Mouse (Mus musculus): ENCODE results near the gene Rnf40. TPM values are rescaled to one million over a fixed set of nuclear protein-coding genes. Genes with fewer than 3 reads are reported as not detected.

Rnf40 gene
- polyA plus RNA-seq, 1 experiment from 2014 or later = 67.7 TPM

DNA sequence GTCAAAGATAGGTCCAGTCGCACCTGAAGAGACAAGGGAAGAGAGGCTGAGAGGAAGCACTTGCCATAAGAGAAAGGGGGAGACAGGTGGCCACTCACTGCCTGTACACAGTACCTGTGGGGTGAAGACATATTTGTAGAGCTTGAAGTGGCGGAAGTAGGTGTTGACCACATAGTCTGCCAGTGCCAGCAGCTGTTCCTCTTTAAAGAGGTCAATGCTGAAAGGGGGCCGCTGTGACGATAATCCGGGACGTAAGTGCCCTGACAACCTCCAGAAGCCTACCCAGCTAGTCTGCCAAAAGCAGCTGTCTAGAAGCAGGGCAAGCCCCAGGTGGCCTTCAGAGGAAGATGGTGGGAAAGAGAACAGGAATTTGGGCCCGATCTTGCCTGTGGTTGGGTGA is 3.5 kb upstream of the Rnf40 start:
- no peak overlapping the region for H3K4me2 ChIP-seq
- no peak overlapping the region for H3K9ac ChIP-seq
- H3K4me3 ChIP-seq (replicated peaks) = no peak overlapping the region
- H3K27me3 ChIP-seq = no peaks in the 10 kb centered on the region
- H3K27ac ChIP-seq = no peak overlapping the region
- no peaks in the 10 kb centered on the region for H3K9me3 ChIP-seq
- H3K36me3 ChIP-seq (replicated peaks) = peaks cover 48% of the 10 kb centered on the region
- H3K4me1 ChIP-seq = peaks cover 18% of the 10 kb centered on the region
- no peak for ATAC-seq (ENCODE audit: low FRiP score)
- WGBS = 85% methylated on average over 7 of the region's 7 CpGs

DNA sequence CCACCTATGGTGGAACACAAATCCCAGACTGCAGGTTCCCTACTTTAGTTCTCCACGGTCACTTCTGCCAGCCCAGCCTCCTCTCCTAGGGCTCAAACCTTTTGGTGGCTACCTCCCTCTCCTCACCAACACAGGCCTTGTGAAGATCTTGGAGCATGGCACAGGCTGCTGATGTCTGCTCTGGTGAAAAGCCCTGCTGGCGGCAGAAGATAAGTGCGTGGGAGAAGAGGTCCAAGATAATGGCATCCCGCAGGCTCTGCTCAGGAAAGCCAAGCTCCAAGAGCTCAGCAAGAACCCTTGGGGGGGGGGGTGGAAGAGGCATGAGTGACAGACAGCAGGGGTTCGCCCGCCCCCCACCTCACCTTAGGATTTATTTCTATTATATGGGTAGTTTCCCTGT is 2.4 kb upstream of the Rnf40 start:
- peaks cover 50% of the 10 kb centered on the region for H3K36me3 ChIP-seq (replicated peaks)
- no peak overlapping the region for H3K4me3 ChIP-seq (replicated peaks)
- 91% methylated on average over 6 of the region's 6 CpGs for WGBS

DNA sequence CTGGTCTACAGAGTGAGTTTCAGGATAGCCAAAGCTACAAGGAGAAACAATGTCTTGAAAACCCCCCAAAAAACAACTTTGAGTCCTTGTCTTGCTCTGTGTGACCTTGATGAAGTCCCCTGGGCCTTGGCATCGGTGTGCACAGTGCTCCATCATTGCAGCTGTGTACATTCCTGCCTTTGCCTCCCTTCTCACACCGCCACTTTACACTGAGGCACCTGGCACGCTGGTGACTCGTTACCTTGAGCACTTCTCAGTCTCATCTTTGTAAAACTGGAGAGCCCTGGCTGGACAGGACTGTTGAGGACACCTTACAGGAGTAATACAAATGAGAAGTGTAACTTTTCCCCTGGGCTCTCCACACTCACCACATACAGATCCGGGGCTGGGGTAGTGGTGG is 1.4 kb upstream of the Rnf40 start:
- H3K27ac ChIP-seq = peak overlapping the region; percentile 84; the same call in 1 of the 2 replicates
- H3K9me3 ChIP-seq = no peaks in the 10 kb centered on the region
- peaks cover 55% of the 10 kb centered on the region for H3K36me3 ChIP-seq (replicated peaks)
- peaks cover 18% of the 10 kb centered on the region for H3K4me1 ChIP-seq
- peak overlapping the region; percentile 90 for H3K4me3 ChIP-seq (replicated peaks)
- ATAC-seq (ENCODE audit: low FRiP score) = no peak
- H3K27me3 ChIP-seq = no peaks in the 10 kb centered on the region
- H3K9ac ChIP-seq = peak overlapping the region; percentile 67; the same call in 1 of the 2 replicates
- 80% methylated on average over 5 of the region's 5 CpGs for WGBS
- peak overlapping the region; percentile 89 for H3K4me2 ChIP-seq

More for the DNA sequence above, 2.4 kb upstream of the Rnf40 start:
- H3K27ac ChIP-seq = no peak overlapping the region
- no peak for ATAC-seq (ENCODE audit: low FRiP score)
- H3K9me3 ChIP-seq = no peaks in the 10 kb centered on the region
- H3K27me3 ChIP-seq = no peaks in the 10 kb centered on the region
- H3K4me2 ChIP-seq = no peak overlapping the region
- H3K9ac ChIP-seq = no peak overlapping the region
- peaks cover 18% of the 10 kb centered on the region for H3K4me1 ChIP-seq

- peaks cover 18% of the 10 kb centered on the region for H3K4me1 ChIP-seq
- 7% methylated on average over 29 of the region's 29 CpGs for WGBS
- no peak for ATAC-seq (ENCODE audit: low FRiP score)
- peak overlapping the region; percentile 90 for H3K4me3 ChIP-seq (replicated peaks)
- H3K9me3 ChIP-seq = no peaks in the 10 kb centered on the region
- no peaks in the 10 kb centered on the region for H3K27me3 ChIP-seq
- peak overlapping the region; percentile 89 for H3K4me2 ChIP-seq
- peaks cover 55% of the 10 kb centered on the region for H3K36me3 ChIP-seq (replicated peaks)
- H3K27ac ChIP-seq = peak overlapping the region; percentile 59; the same call in 1 of the 2 replicates
- H3K9ac ChIP-seq = peak overlapping the region; percentile 76
Measured at GRCm38 (mm10) chr7:127588901-127589300, 334 bp downstream of the Rnf40 start.

DNA sequence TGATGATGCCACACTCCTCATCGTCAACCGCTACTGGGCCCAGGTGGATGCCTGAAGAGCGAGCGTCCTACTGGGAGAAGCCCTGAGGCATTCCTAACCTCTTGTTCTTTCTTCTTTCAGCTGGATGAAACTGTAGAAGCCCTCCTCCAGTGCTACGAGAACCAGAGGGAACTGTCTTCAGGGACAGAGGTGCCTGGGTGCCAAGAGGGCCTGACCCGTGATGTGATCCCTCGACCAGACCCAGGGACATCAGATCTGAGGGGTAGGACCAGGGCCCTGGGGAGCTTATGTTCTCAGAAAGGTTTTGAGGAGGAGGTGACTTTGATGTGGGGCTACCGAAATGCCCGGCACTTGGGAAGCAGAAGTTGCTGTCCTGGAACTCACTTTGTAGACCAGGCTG is 1.1 kb downstream of the Rnf40 start:
- H3K4me1 ChIP-seq = peaks cover 18% of the 10 kb centered on the region
- H3K36me3 ChIP-seq (replicated peaks) = peaks cover 55% of the 10 kb centered on the region
- H3K9me3 ChIP-seq = no peaks in the 10 kb centered on the region
- 93% methylated on average over 9 of the region's 9 CpGs for WGBS
- H3K4me2 ChIP-seq = peak overlapping the region; percentile 89
- H3K27ac ChIP-seq = no peak overlapping the region
- 0 out of 2 replicates have a peak overlapping the region, but pooled peaks have one; percentile 76 for H3K9ac ChIP-seq
- ATAC-seq (ENCODE audit: low FRiP score) = no peak
- no peaks in the 10 kb centered on the region for H3K27me3 ChIP-seq
- peak overlapping the region; percentile 90 for H3K4me3 ChIP-seq (replicated peaks)

- Histone ChIP-seq H3K4me1 (peaks cover 18% of the 10 kb centered on the region), H3K36me3 (replicated peaks) (peaks cover 64% of the 10 kb centered on the region), H3K27me3 (no peaks in the 10 kb centered on the region), H3K9me3 (no peaks in the 10 kb centered on the region), H3K4me3 (replicated peaks) (no peak overlapping the region), H3K27ac (no peak overlapping the region), H3K9ac (no peak overlapping the region), H3K4me2 (no peak overlapping the region)
- 95% methylated on average over 10 of the region's 10 CpGs for WGBS
- no peak for ATAC-seq (ENCODE audit: low FRiP score)
Measured at GRCm38 (mm10) chr7:127591108-127591507, 2.5 kb downstream of the Rnf40 start.

DNA sequence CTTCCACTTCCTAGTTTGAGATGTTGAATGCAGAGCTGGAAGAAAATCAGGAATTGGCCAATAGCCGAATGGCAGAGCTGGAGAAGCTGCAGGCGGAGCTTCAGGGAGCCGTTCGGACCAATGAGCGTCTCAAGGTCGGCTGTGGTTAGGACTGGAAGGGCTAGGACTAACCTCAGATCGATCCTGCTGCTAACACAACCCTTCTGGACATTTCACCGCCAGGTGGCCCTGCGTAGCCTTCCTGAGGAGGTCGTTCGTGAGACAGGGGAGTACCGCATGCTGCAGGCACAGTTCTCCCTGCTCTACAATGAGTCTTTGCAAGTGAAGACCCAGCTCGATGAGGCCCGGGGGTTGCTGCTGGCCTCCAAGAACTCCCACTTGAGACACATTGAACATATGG is 4.0 kb downstream of the Rnf40 start:
- Histone ChIP-seq H3K4me1 (peaks cover 11% of the 10 kb centered on the region), H3K4me2 (no peak overlapping the region), H3K27ac (no peak overlapping the region), H3K9me3 (no peaks in the 10 kb centered on the region), H3K9ac (no peak overlapping the region), H3K36me3 (replicated peaks) (peaks cover 79% of the 10 kb centered on the region), H3K27me3 (no peaks in the 10 kb centered on the region), H3K4me3 (replicated peaks) (no peak overlapping the region)
- WGBS = 92% methylated on average over 14 of the region's 14 CpGs
- no peak for ATAC-seq (ENCODE audit: low FRiP score)

DNA sequence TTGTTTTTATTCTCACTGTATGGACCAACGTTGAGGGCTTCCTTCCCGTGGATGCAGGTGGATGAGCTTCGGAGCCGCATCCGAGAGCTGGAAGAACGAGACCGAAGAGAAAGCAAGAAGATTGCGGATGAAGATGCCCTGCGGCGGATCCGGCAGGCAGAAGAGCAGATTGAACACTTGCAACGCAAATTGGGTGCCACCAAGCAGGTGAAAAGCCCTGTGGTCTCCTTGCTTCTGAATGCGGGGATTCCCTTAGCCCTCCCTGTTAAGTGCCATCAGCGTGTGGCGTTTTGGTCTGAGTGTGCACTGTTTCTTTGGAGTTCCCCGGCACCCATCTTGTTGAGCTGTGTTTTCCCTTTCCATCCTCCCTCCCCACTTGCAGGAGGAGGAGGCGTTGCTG is 8.2 kb downstream of the Rnf40 start:
- H3K27me3 ChIP-seq = no peaks in the 10 kb centered on the region
- H3K9me3 ChIP-seq = no peaks in the 10 kb centered on the region
- no peak overlapping the region for H3K4me3 ChIP-seq (replicated peaks)
- ATAC-seq (ENCODE audit: low FRiP score) = no peak
- no peak overlapping the region for H3K27ac ChIP-seq
- no peaks in the 10 kb centered on the region for H3K4me1 ChIP-seq
- WGBS = 97% methylated on average over 17 of the region's 17 CpGs
- no peak overlapping the region for H3K9ac ChIP-seq
- H3K4me2 ChIP-seq = no peak overlapping the region
- H3K36me3 ChIP-seq (replicated peaks) = peaks cover 99% of the 10 kb centered on the region

GRCm38 (mm10) chr7:127600612-127601011 is 12.0 kb downstream of the Rnf40 start:
- Histone ChIP-seq H3K36me3 (replicated peaks) (peaks cover 94% of the 10 kb centered on the region), H3K4me1 (no peaks in the 10 kb centered on the region), H3K9me3 (no peaks in the 10 kb centered on the region), H3K4me3 (replicated peaks) (no peak overlapping the region), H3K9ac (no peak overlapping the region), H3K27me3 (no peaks in the 10 kb centered on the region), H3K4me2 (no peak overlapping the region), H3K27ac (no peak overlapping the region)
- 95% methylated on average over 7 of the region's 7 CpGs for WGBS
- no peak for ATAC-seq (ENCODE audit: low FRiP score)

DNA sequence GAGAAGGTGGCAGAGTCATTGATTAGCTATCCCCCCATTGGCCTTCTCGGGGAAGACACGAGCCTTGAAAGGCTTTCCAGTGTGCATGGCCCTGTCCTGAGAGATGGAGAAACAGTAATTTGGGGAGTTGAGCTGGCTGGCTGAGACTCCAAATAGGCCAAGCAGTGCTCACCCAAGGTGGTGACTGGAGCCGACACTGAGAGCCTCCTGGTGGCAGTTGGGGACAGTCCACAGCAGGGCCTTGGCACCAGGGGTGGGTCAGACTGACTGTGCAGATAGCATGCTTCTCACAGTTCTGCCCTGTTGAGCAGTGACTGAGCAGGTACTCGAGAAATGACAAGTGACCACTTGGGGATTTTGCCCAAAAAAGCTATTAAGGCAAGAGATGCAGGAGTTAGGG is 13.2 kb downstream of the Rnf40 start:
- no peaks in the 10 kb centered on the region for H3K9me3 ChIP-seq
- peaks cover 91% of the 10 kb centered on the region for H3K36me3 ChIP-seq (replicated peaks)

DNA sequence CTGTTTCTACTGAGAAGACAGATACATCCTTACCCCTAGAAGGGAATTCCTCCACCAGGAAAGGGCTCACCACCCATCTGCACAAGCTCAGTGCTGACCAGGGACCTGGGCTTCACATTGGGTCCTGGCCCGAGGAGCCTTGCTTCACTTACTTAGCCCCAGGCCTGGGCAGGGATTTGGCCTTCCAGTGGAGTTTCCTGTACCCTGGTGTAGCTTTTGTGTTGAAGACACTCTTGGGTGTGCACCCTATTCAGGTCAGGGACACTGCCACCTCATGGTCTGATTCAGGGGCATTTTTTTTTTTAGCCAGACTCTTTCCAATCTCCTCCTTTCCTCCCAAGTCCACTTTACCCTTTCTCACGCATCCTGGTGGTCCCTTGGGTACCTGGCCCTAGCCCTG is 14.3 kb downstream of the Rnf40 start:
- Histone ChIP-seq H3K27ac (no peak overlapping the region), H3K4me2 (no peak overlapping the region), H3K9me3 (no peaks in the 10 kb centered on the region), H3K27me3 (no peaks in the 10 kb centered on the region), H3K4me3 (replicated peaks) (no peak overlapping the region), H3K4me1 (no peaks in the 10 kb centered on the region), H3K9ac (no peak overlapping the region), H3K36me3 (replicated peaks) (peaks cover 91% of the 10 kb centered on the region)
- 88% methylated on average over 2 of the region's 2 CpGs for WGBS
- no peak for ATAC-seq (ENCODE audit: low FRiP score)

More for the DNA sequence above, 13.2 kb downstream of the Rnf40 start:
- H3K4me3 ChIP-seq (replicated peaks) = no peak overlapping the region
- no peak overlapping the region for H3K4me2 ChIP-seq
- no peaks in the 10 kb centered on the region for H3K27me3 ChIP-seq
- no peaks in the 10 kb centered on the region for H3K4me1 ChIP-seq
- WGBS = 89% methylated on average over 4 of the region's 4 CpGs
- no peak for ATAC-seq (ENCODE audit: low FRiP score)
- H3K9ac ChIP-seq = no peak overlapping the region
- no peak overlapping the region for H3K27ac ChIP-seq

DNA sequence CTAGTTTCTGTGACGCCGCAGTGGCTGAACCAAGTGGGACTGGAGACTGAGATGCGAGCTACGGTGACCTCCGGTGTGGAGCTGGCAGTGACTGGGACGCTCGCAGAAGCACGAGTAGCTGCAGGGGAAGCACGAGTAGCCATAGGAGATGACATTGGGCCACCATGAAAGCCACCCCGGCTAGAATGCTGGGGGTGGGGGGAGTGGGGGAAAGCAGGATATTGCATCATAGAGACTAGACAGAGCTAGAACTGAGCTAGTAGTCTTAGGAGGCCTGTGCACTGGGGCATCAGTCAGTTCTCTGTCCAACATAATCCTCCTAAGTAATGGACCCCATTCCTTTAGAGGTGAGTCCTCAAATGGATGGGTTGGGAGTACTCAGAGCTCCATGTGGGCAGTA is 15.7 kb downstream of the Rnf40 start:
- Histone ChIP-seq H3K4me2 (no peak overlapping the region), H3K27ac (no peak overlapping the region), H3K4me1 (no peaks in the 10 kb centered on the region), H3K9me3 (no peaks in the 10 kb centered on the region), H3K36me3 (replicated peaks) (peaks cover 92% of the 10 kb centered on the region), H3K4me3 (replicated peaks) (no peak overlapping the region), H3K27me3 (no peaks in the 10 kb centered on the region), H3K9ac (no peak overlapping the region)
- no peak for ATAC-seq (ENCODE audit: low FRiP score)
- 92% methylated on average over 10 of the region's 10 CpGs for WGBS

- Histone ChIP-seq H3K9me3 (no peaks in the 10 kb centered on the region), H3K4me3 (replicated peaks) (no peak overlapping the region)
- WGBS = 84% methylated on average over 6 of the region's 6 CpGs
Measured at GRCm38 (mm10) chr7:127607150-127607549, 18.6 kb downstream of the Rnf40 start.

More at GRCm38 (mm10) chr7:127607150-127607549, 18.6 kb downstream of the Rnf40 start:
- Histone ChIP-seq H3K36me3 (replicated peaks) (peaks cover 92% of the 10 kb centered on the region), H3K4me1 (no peaks in the 10 kb centered on the region), H3K9ac (no peak overlapping the region), H3K27me3 (no peaks in the 10 kb centered on the region), H3K27ac (no peak overlapping the region), H3K4me2 (no peak overlapping the region)
- ATAC-seq (ENCODE audit: low FRiP score) = no peak

All from forebrain, embryonic 12.5 days (tissue).